Mouse (Mus musculus) stomach, postnatal 0 days (tissue): ENCODE measurements around the gene Pold2.

Source experiments
- CTCF ChIP-seq: IDR thresholded peaks from 2 replicates; pipeline ENCODE4 v1.5.1; 2016; ENCODE audit warnings: antibody characterized with exemption, low read depth, mild to moderate bottlenecking, moderate library complexity
- EP300 ChIP-seq: optimal IDR thresholded peaks from 2 replicates; pipeline ENCODE3; 2016; ENCODE audit warnings: antibody characterized with exemption

- TF ChIP-seq CTCF (0 out of 2 replicates have a peak, but pooled peaks have one; percentile 3), EP300 (no peak)
Observed at GRCm38 (mm10) chr11:5887250-5887649, 9.2 kb upstream of the Pold2 start.
